Comparison of ENCODE assay signal across 9 mouse cellular contexts in the genomic region with DNA sequence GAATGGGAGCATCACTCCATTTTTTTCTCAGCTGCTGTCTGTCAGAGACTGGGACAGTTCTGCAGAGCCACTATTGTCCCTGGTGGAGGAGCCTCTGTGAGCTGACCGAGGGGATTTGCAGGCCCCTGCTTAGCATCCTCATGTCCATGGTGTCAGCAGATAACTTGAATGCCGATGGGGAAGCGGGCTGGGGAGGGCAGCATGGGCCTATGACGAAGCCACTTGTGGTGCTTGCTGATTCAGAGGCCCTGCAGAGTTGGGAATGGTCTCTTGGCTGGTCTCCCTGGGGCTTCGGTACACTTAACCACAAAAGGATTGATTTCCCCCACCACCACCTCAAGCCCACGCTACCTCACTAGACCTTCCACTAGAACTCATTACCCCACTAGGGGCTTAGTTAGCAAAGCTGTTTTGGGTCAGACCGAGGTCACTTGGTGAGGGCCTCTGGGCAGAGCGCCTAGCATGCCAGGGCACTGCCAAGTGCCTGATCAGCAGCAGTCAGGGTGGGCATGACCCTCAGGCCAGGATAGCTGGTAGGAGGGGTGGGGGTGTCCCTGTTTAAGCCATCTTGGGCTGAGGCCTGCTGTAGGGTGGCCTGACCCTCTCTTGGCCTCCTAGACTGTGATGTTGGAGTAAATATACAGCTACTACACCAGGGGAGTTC. TPM values are rescaled to one million over a fixed set of nuclear protein-coding genes. Genes with fewer than 3 reads are reported as not detected.
A peak's percentile ranks its signal among the peaks of the same experiment; 100 is the strongest.
DNase-seq lines count a peak whose midpoint lies in the region; ATAC-seq and TF ChIP-seq lines count a peak whose summit lies in the region.
"Had no signal": no experiment of that assay in that cellular context is flagged by ENCODE, and none has a peak within 500 bp of the region (broad histone marks: within the 10 kb centered on the region; RNA-seq: fewer than 3 reads in every experiment).

No protein-coding gene starts in this region.

- no peak for DNase-seq in heart, adult 2 months
- DNase-seq in midbrain, embryonic 11.5 days (ENCODE audit: low spot score, missing footprints): no peak
- no peak for DNase-seq in lung, adult 18-20 months
- no peak for DNase-seq in ovary, adult 18-20 months (ENCODE audit: low spot score)
- DNase-seq in lung, postnatal 36 days: no peak
- DNase-seq: lung, adult 2 months had no signal

- no peaks in the 10 kb centered on the region for H3K36me3 ChIP-seq in heart, embryonic 13.5 days
- H3K36me3 ChIP-seq in heart, adult 2 months (ENCODE audit: control insufficient read depth, insufficient read depth, low read length): no peaks in the 10 kb centered on the region
- H3K36me3 ChIP-seq in embryonic facial prominence, embryonic 13.5 days: no peaks in the 10 kb centered on the region
- H3K36me3 ChIP-seq in hindbrain, embryonic 12.5 days: no peaks in the 10 kb centered on the region
- no peaks in the 10 kb centered on the region for H3K36me3 ChIP-seq in midbrain, embryonic 11.5 days (ENCODE audit: control insufficient read depth, insufficient read depth, low read length)

- peaks cover 49% of the 10 kb centered on the region for H3K4me1 ChIP-seq in heart, embryonic 13.5 days
- H3K4me1 ChIP-seq in heart, adult 2 months (ENCODE audit: control insufficient read depth, insufficient read depth, low read length): no peaks in the 10 kb centered on the region
- peaks cover 55% of the 10 kb centered on the region for H3K4me1 ChIP-seq in embryonic facial prominence, embryonic 13.5 days
- peaks cover 74% of the 10 kb centered on the region for H3K4me1 ChIP-seq in hindbrain, embryonic 12.5 days
- peaks cover 68% of the 10 kb centered on the region for H3K4me1 ChIP-seq in midbrain, embryonic 11.5 days (ENCODE audit: control insufficient read depth, insufficient read depth, low read length)

- H3K9me3 ChIP-seq in heart, embryonic 13.5 days: no peaks in the 10 kb centered on the region
- no peaks in the 10 kb centered on the region for H3K9me3 ChIP-seq in embryonic facial prominence, embryonic 13.5 days
- H3K9me3 ChIP-seq in hindbrain, embryonic 12.5 days (replicated peaks): no peaks in the 10 kb centered on the region
- H3K9me3 ChIP-seq in midbrain, embryonic 11.5 days (ENCODE audit: control insufficient read depth, low read length): no peaks in the 10 kb centered on the region

- H3K27me3 ChIP-seq in heart, embryonic 13.5 days (replicated peaks): no peaks in the 10 kb centered on the region
- H3K27me3 ChIP-seq in heart, adult 2 months (ENCODE audit: control insufficient read depth, insufficient read depth, low read length): no peaks in the 10 kb centered on the region
- no peaks in the 10 kb centered on the region for H3K27me3 ChIP-seq in embryonic facial prominence, embryonic 13.5 days
- H3K27me3 ChIP-seq in hindbrain, embryonic 12.5 days: no peaks in the 10 kb centered on the region
- H3K27me3 ChIP-seq in midbrain, embryonic 11.5 days (ENCODE audit: control insufficient read depth, insufficient read depth, low read length): no peaks in the 10 kb centered on the region

- TF ChIP-seq POLR2A in heart, adult 2 months (IDR thresholded peaks at IDR 0.05; ENCODE audit: insufficient read depth, low read depth, low read length): no peak

- no peak overlapping the region for H3K4me2 ChIP-seq in heart, embryonic 13.5 days
- no peak overlapping the region for H3K4me2 ChIP-seq in embryonic facial prominence, embryonic 13.5 days
- H3K4me2 ChIP-seq in hindbrain, embryonic 12.5 days (replicated peaks): no peak overlapping the region
- no peak overlapping the region for H3K4me2 ChIP-seq in midbrain, embryonic 11.5 days

- H3K9ac ChIP-seq in heart, embryonic 13.5 days: peak overlapping the region; percentile 15; the same call in 1 of the 2 replicates
- H3K9ac ChIP-seq in heart, adult 2 months (ENCODE audit: low read depth, low read length): no peak overlapping the region
- 0 out of 2 replicates have a peak overlapping the region, but pooled peaks have one; percentile 36 for H3K9ac ChIP-seq in embryonic facial prominence, embryonic 13.5 days
- H3K9ac ChIP-seq in hindbrain, embryonic 12.5 days: no peak overlapping the region; the same call in 1 of the 2 replicates
- peak overlapping the region; percentile 34; the same call in 1 of the 2 replicates for H3K9ac ChIP-seq in midbrain, embryonic 11.5 days (ENCODE audit: low read length)

- no peak for TF ChIP-seq CTCF in heart, adult 2 months (IDR thresholded peaks at IDR 0.05)

- no peak for TF ChIP-seq EP300 in heart, adult 2 months (IDR thresholded peaks at IDR 0.05; ENCODE audit: insufficient read depth, low read depth, low read length)

- H3K79me2 ChIP-seq in heart, adult 2 months (replicated peaks; ENCODE audit: control insufficient read depth, insufficient read depth, low read length): no peaks in the 10 kb centered on the region

- no peak overlapping the region for H3K4me3 ChIP-seq in heart, embryonic 13.5 days
- no peak overlapping the region for H3K4me3 ChIP-seq in heart, adult 2 months
- H3K4me3 ChIP-seq in embryonic facial prominence, embryonic 13.5 days: no peak overlapping the region
- H3K4me3 ChIP-seq in hindbrain, embryonic 12.5 days: no peak overlapping the region
- no peak overlapping the region for H3K4me3 ChIP-seq in midbrain, embryonic 11.5 days (ENCODE audit: low read depth, low read length)

- intact Hi-C loops in heart, adult 2 months (cut with DNase I): no loop called here

- 56% methylated on average over 8 of the region's 8 CpGs for WGBS in heart, embryonic 13.5 days
- 69% methylated on average over 8 of the region's 8 CpGs for WGBS in heart, adult 2 months
- WGBS in embryonic facial prominence, embryonic 13.5 days: 65% methylated on average over 8 of the region's 8 CpGs
- 60% methylated on average over 8 of the region's 8 CpGs for WGBS in hindbrain, embryonic 12.5 days
- 57% methylated on average over 8 of the region's 8 CpGs for WGBS in midbrain, embryonic 11.5 days

- peak overlapping the region; percentile 9 for H3K27ac ChIP-seq in heart, embryonic 13.5 days (replicated peaks)
- no peak overlapping the region for H3K27ac ChIP-seq in heart, adult 2 months
- peak overlapping the region; percentile 33; the same call in 1 of the 2 replicates for H3K27ac ChIP-seq in embryonic facial prominence, embryonic 13.5 days
- H3K27ac ChIP-seq in hindbrain, embryonic 12.5 days: peak overlapping the region; percentile 87
- peak overlapping the region; percentile 78 for H3K27ac ChIP-seq in midbrain, embryonic 11.5 days (ENCODE audit: low read depth, low read length)

- no peak for ATAC-seq in heart, embryonic 13.5 days (ENCODE audit: extremely low read depth, insufficient number of reproducible peaks, low FRiP score, low TSS enrichment)
- ATAC-seq in embryonic facial prominence, embryonic 13.5 days (ENCODE audit: insufficient number of reproducible peaks, insufficient read depth, low FRiP score, low TSS enrichment, low read depth): no peak
- 0 out of 2 replicates have a peak, but pooled peaks have one; percentile 6 for ATAC-seq in hindbrain, embryonic 12.5 days (ENCODE audit: low FRiP score)
- ATAC-seq in midbrain, embryonic 11.5 days (ENCODE audit: low FRiP score): no peak

RNA-seq across cellular contexts. Expression of gene Arvcf, which starts 31.5 kb away (rescaled TPM):
- 31.8 and 32.0 TPM in 2 replicates for polyA plus RNA-seq in heart, embryonic 13.5 days (2015; fragmentation: Nextera tagmentation; extraction: Ambion mirVana)
- total RNA-seq in heart, adult 2 months (2021): 10 to 100 TPM; 14.4 to 16.4 TPM
- polyA plus RNA-seq in heart, adult 2 months (2012; rRNA removed): 13.9 and 17.0 TPM in 2 replicates
- 30.8 and 33.6 TPM in 2 replicates for polyA plus RNA-seq in embryonic facial prominence, embryonic 13.5 days (2015; fragmentation: Nextera tagmentation; extraction: Ambion mirVana)
- polyA plus RNA-seq in hindbrain, embryonic 12.5 days (2016; fragmentation: Nextera tagmentation; extraction: Ambion mirVana): 105 and 119 TPM in 2 replicates
- 66.9 and 71.0 TPM in 2 replicates for polyA plus RNA-seq in midbrain, embryonic 11.5 days (2014; fragmentation: Nextera tagmentation; extraction: Ambion mirVana)

RNA-seq across cellular contexts. Expression of gene Tango2, which starts 31.6 kb away (rescaled TPM):
- polyA plus RNA-seq in heart, embryonic 13.5 days (2015; fragmentation: Nextera tagmentation; extraction: Ambion mirVana): 47.9 and 54.3 TPM in 2 replicates
- total RNA-seq in heart, adult 2 months (2021): 100 to 1,000 TPM; 173 to 181 TPM
- polyA plus RNA-seq in heart, adult 2 months (2012; rRNA removed): 283 and 382 TPM in 2 replicates
- polyA plus RNA-seq in embryonic facial prominence, embryonic 13.5 days (2015; fragmentation: Nextera tagmentation; extraction: Ambion mirVana): 27.6 and 30.6 TPM in 2 replicates
- polyA plus RNA-seq in hindbrain, embryonic 12.5 days (2016; fragmentation: Nextera tagmentation; extraction: Ambion mirVana): 48.2 and 50.5 TPM in 2 replicates
- 38.9 and 39.2 TPM in 2 replicates for polyA plus RNA-seq in midbrain, embryonic 11.5 days (2014; fragmentation: Nextera tagmentation; extraction: Ambion mirVana)

RNA-seq across cellular contexts. Expression of gene Txnrd2, which starts 46.7 kb away (rescaled TPM):
- polyA plus RNA-seq in heart, embryonic 13.5 days (2015; fragmentation: Nextera tagmentation; extraction: Ambion mirVana): 34.5 and 37.4 TPM in 2 replicates
- total RNA-seq in heart, adult 2 months (2021): 10 to 100 TPM; 37.6 to 39.7 TPM
- 35.1 and 36.1 TPM in 2 replicates for polyA plus RNA-seq in heart, adult 2 months (2012; rRNA removed)
- 14.9 and 17.7 TPM in 2 replicates for polyA plus RNA-seq in embryonic facial prominence, embryonic 13.5 days (2015; fragmentation: Nextera tagmentation; extraction: Ambion mirVana)
- 20.2 and 20.3 TPM in 2 replicates for polyA plus RNA-seq in hindbrain, embryonic 12.5 days (2016; fragmentation: Nextera tagmentation; extraction: Ambion mirVana)
- polyA plus RNA-seq in midbrain, embryonic 11.5 days (2014; fragmentation: Nextera tagmentation; extraction: Ambion mirVana): 21.0 and 22.7 TPM in 2 replicates

RNA-seq across cellular contexts. Expression of gene Comt, which starts 47.2 kb away (rescaled TPM):
- polyA plus RNA-seq in heart, embryonic 13.5 days (2015; fragmentation: Nextera tagmentation; extraction: Ambion mirVana): 101 and 108 TPM in 2 replicates
- total RNA-seq in heart, adult 2 months (2021): 100 to 1,000 TPM; 139 to 150 TPM
- 208 and 236 TPM in 2 replicates for polyA plus RNA-seq in heart, adult 2 months (2012; rRNA removed)
- 73.9 and 78.8 TPM in 2 replicates for polyA plus RNA-seq in embryonic facial prominence, embryonic 13.5 days (2015; fragmentation: Nextera tagmentation; extraction: Ambion mirVana)
- 58.4 and 60.3 TPM in 2 replicates for polyA plus RNA-seq in hindbrain, embryonic 12.5 days (2016; fragmentation: Nextera tagmentation; extraction: Ambion mirVana)
- 50.8 and 52.5 TPM in 2 replicates for polyA plus RNA-seq in midbrain, embryonic 11.5 days (2014; fragmentation: Nextera tagmentation; extraction: Ambion mirVana)

Comparison
In these comparisons a context has a peak if more than half of its experiments do, and no peak if none do; other contexts are left out.
1. H3K9ac ChIP-seq: peak in heart, embryonic 13.5 days (single experiment), embryonic facial prominence, embryonic 13.5 days (single experiment) and midbrain, embryonic 11.5 days (single experiment); none in heart, adult 2 months (single experiment) and hindbrain, embryonic 12.5 days (single experiment).